Mouse (Mus musculus): Measurements from ENCODE around the gene Espnl. TPM values are rescaled to one million over a fixed set of nuclear protein-coding genes. Genes with fewer than 3 reads are reported as not detected.

Espnl gene
- polyA plus RNA-seq (2015; fragmentation: Nextera tagmentation; extraction: Ambion mirVana): 0.04 TPM in 2 replicates

DNA sequence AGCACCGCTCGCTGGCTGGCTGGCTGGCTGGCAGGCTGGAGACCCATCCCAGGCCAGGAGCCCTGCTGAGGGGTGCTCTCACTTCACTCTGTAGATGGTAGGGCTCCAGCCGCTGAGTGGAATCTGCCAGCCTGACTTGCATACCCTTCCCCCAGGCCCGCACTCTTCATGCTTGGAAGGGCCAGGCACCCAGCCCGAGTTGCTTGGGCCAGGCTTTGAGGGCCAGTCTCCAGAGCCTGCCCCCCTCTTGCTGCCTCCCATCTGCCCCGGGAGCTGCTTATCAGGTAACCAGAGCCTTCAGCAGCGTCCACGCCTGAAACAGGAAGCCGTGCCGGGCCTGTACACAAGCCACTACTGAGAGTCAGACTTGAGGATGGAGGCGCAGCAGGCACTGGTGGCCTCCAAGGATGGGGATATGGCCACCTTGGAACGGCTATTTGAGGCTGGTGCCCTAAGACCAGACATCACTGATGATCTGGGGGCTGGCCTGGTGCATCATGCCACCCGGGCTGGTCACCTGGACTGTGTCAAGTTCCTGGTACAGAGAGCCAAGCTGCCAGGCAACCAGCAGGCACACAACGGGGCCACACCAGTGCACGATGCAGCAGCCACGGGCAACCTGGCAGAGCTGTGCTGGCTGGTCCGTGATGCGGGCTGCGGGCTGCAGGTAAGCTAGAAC, at the start of gene Espnl:
Espnl (plus strand) TSS at position 316 of the 679 bp plus-strand sequence.
- Histone ChIP-seq H3K4me2 (replicated peaks) (no peak within 1 kb of the TSS), H3K27me3 (replicated peaks) (no peaks in the 10 kb centered on the region), H3K27ac (no peak within 1 kb of the TSS), H3K9ac (no peak within 1 kb of the TSS), H3K4me1 (replicated peaks) (0 out of 2 replicates have a peak, but pooled peaks cover 2% of the 10 kb centered on the region), H3K4me3 (replicated peaks) (no peak within 1 kb of the TSS), H3K9me3 (no peaks in the 10 kb centered on the region), H3K36me3 (no peaks in the 10 kb centered on the region)
- WGBS: 55% methylated on average over 19 of the region's 19 CpGs
- ATAC-seq: 0 out of 2 replicates have a peak, but pooled peaks have one; percentile 29

DNA sequence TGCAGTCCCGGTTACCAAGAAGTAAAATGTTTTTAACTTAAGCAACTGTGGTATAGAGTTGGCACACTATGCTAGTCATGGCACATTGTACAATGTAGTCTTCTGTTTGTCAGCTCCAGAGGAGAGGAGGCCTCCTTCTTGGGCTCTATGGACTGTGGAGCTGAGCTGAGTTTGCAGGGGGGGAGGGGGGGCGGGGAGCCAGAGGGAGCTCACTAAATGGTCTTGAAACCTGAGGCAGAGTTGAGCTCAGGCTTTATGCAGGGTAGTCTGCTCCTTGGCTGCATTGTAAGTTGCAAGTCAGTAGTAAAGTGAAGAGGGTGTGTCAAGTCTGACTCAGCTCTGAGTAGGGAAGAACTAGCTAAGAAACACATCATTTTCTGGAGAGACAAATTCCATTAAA, 49.6 kb upstream of the Espnl start:
- whole genome bisulfite sequencing: 66% methylated on average over 2 of the region's 2 CpGs

DNA sequence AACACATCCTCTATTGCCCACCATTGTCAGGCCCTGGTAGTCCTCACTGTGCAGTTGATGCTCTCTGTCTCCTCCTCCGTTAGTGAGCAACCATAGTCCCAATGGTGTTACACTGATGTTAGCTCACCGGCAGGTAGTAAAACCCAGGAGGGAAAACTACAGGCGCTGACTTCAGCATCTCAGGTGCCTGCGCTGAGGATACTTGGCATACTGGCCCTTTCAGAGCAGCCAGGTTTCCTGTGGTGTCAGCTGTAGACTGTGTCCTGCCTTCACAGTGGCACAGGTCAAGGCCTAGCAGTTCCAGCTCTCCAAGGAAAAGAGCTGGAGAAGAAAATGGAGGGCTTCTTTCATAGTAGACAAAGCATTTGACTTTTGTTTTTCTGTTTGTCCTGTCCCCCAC, 45.3 kb upstream of the Espnl start:
- Histone ChIP-seq H3K4me2 (replicated peaks) (no peak overlapping the region), H3K27me3 (replicated peaks) (no peaks in the 10 kb centered on the region), H3K9ac (no peak overlapping the region), H3K27ac (no peak overlapping the region), H3K9me3 (no peaks in the 10 kb centered on the region), H3K4me1 (replicated peaks) (no peaks in the 10 kb centered on the region), H3K36me3 (peaks cover 11% of the 10 kb centered on the region; the same call in 1 of the 2 replicates), H3K4me3 (replicated peaks) (no peak overlapping the region)
- WGBS: 94% methylated on average over 4 of the region's 4 CpGs
- no peak for ATAC-seq

More for the DNA sequence above, 49.6 kb upstream of the Espnl start:
- ATAC-seq: no peak
- H3K4me3 ChIP-seq (replicated peaks): no peak overlapping the region
- H3K27me3 ChIP-seq (replicated peaks): no peaks in the 10 kb centered on the region
- no peak overlapping the region for H3K4me2 ChIP-seq (replicated peaks)
- H3K27ac ChIP-seq: no peak overlapping the region
- peaks cover 11% of the 10 kb centered on the region; the same call in 1 of the 2 replicates for H3K36me3 ChIP-seq
- H3K9me3 ChIP-seq: no peaks in the 10 kb centered on the region
- no peaks in the 10 kb centered on the region for H3K4me1 ChIP-seq (replicated peaks)
- H3K9ac ChIP-seq: no peak overlapping the region

DNA sequence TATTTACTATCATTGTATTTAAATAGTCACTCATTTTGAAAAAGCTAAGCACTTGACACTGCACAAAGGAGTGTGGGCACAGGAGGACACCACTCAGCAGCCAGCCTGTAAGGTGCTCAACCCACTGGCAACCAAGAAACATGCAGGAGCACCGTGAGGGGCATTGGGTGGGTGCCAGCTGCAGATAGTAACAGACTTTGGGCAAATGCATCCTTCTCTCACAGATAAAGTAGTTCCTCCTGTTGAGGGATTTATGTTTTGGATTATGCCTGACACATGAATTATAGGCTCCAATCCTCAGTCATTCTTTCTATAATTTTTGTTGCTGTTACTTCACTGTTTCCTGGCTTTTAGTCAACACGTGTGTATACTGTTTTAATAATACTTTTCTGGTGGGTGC, 44.4 kb upstream of the Espnl start:
- ATAC-seq: no peak
- H3K9ac ChIP-seq: no peak overlapping the region
- no peak overlapping the region for H3K27ac ChIP-seq
- no peak overlapping the region for H3K4me3 ChIP-seq (replicated peaks)
- no peaks in the 10 kb centered on the region for H3K9me3 ChIP-seq
- no peaks in the 10 kb centered on the region for H3K4me1 ChIP-seq (replicated peaks)
- 89% methylated on average over 2 of the region's 2 CpGs for WGBS
- peaks cover 11% of the 10 kb centered on the region; the same call in 1 of the 2 replicates for H3K36me3 ChIP-seq
- H3K4me2 ChIP-seq (replicated peaks): no peak overlapping the region
- H3K27me3 ChIP-seq (replicated peaks): no peaks in the 10 kb centered on the region

DNA sequence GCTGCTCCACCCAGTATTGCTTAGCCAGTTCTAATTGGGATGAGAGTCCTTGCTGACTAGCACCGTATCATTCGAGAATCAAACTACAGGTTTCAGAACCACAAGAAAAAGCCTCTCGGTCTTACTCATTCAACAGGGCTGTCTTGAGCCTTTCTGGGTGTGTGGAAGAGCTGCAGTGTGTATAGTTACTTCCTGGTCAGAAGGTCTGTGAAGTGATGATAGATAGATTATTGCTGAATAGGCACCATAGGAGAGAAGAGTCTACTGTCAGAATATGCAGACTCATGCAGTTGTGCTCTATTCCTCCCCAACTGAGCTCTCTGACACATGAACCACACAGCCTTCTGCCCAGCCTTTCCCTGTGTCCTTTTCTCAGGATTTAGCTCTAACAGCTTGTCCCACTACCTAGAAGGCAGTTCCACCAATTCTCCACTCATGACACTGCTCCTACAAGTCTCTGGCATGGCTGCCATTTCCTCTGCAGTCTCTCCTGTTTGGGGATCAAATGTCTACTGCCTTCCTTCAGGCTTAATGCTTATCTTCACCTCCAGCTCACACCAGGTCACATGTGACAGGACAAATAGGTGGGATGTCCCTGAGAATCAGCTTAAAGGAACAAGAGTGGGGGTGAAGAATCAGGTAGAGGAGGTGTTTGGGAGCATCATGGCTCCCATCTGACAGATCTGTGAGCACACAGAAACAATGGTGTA, 43.3 kb upstream of the Espnl start:
- no peak overlapping the region for H3K9ac ChIP-seq
- H3K36me3 ChIP-seq: peaks cover 14% of the 10 kb centered on the region; the same call in 1 of the 2 replicates
- no peaks in the 10 kb centered on the region for H3K27me3 ChIP-seq (replicated peaks)
- H3K27ac ChIP-seq: no peak overlapping the region
- no peaks in the 10 kb centered on the region for H3K9me3 ChIP-seq
- no peak overlapping the region for H3K4me3 ChIP-seq (replicated peaks)
- no peaks in the 10 kb centered on the region for H3K4me1 ChIP-seq (replicated peaks)
- no peak for ATAC-seq
- H3K4me2 ChIP-seq (replicated peaks): no peak overlapping the region
- 98% methylated on average over 3 of the region's 3 CpGs for WGBS

DNA sequence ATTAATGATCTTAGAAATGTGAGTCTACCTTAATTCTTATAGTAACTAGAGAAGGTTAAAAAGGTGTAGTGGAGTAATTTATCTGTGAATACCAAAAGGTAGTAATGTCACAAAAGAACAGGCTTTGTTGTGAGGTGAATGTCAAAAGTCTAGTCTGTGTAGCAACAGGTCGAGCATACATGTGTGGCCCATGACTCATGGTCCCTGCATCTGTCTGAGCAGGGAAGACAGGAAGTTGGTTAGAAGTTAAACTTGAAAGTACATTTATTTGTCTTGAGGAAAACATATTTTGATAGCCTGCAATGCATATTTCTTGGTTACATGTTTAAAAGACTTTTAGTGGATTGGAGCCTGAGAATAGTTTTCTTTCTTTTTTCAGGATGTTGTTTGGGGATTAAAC, 42.7 kb upstream of the Espnl start:
- 72% methylated on average over 1 of the region's 1 CpGs for WGBS
- Histone ChIP-seq H3K4me2 (replicated peaks) (no peak overlapping the region), H3K9ac (no peak overlapping the region), H3K27ac (no peak overlapping the region), H3K9me3 (no peaks in the 10 kb centered on the region), H3K27me3 (replicated peaks) (no peaks in the 10 kb centered on the region), H3K4me3 (replicated peaks) (no peak overlapping the region), H3K4me1 (replicated peaks) (no peaks in the 10 kb centered on the region), H3K36me3 (peaks cover 14% of the 10 kb centered on the region; the same call in 1 of the 2 replicates)
- no peak for ATAC-seq

DNA sequence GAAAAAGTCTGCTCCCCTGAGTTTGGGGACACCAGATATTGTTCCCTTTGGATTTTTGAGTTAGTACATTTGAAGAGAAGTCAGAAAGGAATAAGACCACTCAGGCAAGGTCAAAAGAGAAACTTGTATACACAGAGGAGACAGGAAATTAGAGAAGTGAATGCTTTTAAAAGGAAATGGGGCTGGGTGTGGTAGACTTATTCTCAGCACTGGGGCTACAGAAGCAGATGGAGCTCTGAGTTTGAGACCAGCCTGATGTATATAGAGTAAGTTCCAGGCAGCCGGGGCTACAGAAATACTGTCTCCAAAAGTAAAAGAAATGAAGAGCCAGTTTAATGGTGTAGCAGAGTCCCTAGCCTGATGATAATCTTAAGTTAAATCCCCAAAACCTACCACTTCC, 39.3 kb upstream of the Espnl start:
- WGBS: 95% methylated on average over 1 of the region's 1 CpGs
- H3K27me3 ChIP-seq (replicated peaks): no peaks in the 10 kb centered on the region
- no peak for ATAC-seq
- H3K27ac ChIP-seq: no peak overlapping the region
- H3K9me3 ChIP-seq: no peaks in the 10 kb centered on the region
- peaks cover 7% of the 10 kb centered on the region for H3K36me3 ChIP-seq
- H3K4me3 ChIP-seq (replicated peaks): no peak overlapping the region
- no peaks in the 10 kb centered on the region for H3K4me1 ChIP-seq (replicated peaks)
- no peak overlapping the region for H3K9ac ChIP-seq
- no peak overlapping the region for H3K4me2 ChIP-seq (replicated peaks)

DNA sequence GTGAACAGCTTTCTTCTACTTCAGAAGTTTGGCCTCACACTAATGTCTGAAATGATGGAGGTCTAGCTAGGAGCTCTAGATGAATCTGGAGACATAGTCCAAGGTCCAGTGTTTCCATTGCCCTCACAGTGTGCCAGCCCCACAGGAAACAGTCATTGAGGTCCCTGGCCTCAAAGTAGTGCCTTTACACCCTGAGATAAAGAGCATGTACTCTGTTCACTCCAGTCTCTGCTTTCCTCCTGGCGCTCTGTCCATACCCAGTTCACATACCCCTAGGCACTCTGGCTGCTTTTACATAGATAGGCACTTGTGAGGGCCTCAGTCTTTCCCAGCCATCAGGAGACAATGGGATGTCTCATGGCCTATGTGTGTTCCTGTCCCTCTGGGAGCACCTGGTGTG, 32.5 kb upstream of the Espnl start:
- Histone ChIP-seq H3K4me1 (replicated peaks) (no peaks in the 10 kb centered on the region), H3K27me3 (replicated peaks) (no peaks in the 10 kb centered on the region), H3K27ac (no peak overlapping the region), H3K4me3 (replicated peaks) (no peak overlapping the region), H3K9ac (no peak overlapping the region), H3K36me3 (peaks cover 7% of the 10 kb centered on the region), H3K9me3 (no peaks in the 10 kb centered on the region), H3K4me2 (replicated peaks) (no peak overlapping the region)
- 96% methylated on average over 1 of the region's 1 CpGs for WGBS
- ATAC-seq: no peak

DNA sequence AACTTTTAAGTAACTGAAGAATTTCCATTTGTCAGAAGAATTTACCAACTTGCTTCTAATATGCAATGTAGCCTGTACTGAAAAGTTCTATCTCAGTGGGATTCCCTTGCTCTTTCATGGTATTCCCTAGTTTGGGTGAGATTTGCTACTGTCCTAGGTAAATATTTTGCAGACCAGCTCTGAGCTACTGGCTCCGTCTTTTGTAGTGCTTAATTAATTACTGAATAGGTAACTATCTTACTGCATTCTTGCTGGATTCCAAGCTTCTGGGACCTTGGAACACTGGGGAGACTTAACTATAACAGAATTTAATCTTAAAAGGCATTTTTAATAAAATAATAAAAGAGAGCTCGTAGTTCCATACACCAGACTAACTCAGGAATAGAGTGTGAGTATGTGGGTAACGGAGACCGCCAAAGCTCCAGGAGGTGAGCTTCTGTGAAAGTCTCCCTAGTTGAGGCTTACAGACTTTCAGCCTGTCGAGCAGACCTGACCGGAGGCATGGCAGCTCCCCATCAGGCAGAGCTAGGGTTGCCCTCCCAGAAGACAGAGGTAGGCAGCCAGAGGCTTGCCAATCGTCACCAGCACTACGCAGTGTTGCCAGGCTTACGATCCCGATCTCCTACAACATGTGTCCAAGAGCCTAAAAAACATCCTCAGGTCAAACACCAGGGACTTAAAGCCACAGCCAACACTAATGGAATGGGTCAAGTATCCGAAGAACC, 29.6 kb upstream of the Espnl start:
- H3K27me3 ChIP-seq (replicated peaks): no peaks in the 10 kb centered on the region
- no peak overlapping the region for H3K4me3 ChIP-seq (replicated peaks)
- H3K4me2 ChIP-seq (replicated peaks): no peak overlapping the region
- H3K36me3 ChIP-seq: 0 out of 2 replicates have a peak, but pooled peaks cover 3% of the 10 kb centered on the region
- no peak overlapping the region for H3K9ac ChIP-seq
- H3K27ac ChIP-seq: no peak overlapping the region
- no peaks in the 10 kb centered on the region for H3K4me1 ChIP-seq (replicated peaks)
- H3K9me3 ChIP-seq: no peaks in the 10 kb centered on the region
- 94% methylated on average over 11 of the region's 11 CpGs for WGBS
- no peak for ATAC-seq

DNA sequence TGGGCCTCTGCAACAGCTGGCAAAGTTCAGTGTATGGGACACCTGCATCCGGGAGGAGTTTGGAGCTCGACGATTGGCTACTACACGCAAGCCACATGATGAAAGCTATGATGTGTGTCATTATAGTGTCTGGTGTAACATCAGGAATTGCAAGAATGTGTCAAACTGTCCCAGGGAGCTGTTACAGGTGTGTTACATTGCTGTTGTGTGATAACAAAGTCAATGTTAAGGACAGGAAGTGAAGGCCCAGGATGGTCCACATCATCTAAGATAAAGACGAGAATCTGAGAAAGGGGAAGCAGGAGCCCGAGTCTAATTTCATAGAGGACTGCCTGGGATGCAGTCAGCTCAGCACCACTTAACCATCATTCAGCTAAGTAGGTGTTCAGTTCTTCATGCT, 26.3 kb upstream of the Espnl start:
- Histone ChIP-seq H3K9me3 (no peaks in the 10 kb centered on the region), H3K9ac (no peak overlapping the region), H3K4me1 (replicated peaks) (peaks cover 18% of the 10 kb centered on the region), H3K4me2 (replicated peaks) (no peak overlapping the region), H3K36me3 (0 out of 2 replicates have a peak, but pooled peaks cover 3% of the 10 kb centered on the region), H3K4me3 (replicated peaks) (no peak overlapping the region), H3K27ac (no peak overlapping the region), H3K27me3 (replicated peaks) (no peaks in the 10 kb centered on the region)
- no peak for ATAC-seq
- WGBS: 95% methylated on average over 6 of the region's 6 CpGs

DNA sequence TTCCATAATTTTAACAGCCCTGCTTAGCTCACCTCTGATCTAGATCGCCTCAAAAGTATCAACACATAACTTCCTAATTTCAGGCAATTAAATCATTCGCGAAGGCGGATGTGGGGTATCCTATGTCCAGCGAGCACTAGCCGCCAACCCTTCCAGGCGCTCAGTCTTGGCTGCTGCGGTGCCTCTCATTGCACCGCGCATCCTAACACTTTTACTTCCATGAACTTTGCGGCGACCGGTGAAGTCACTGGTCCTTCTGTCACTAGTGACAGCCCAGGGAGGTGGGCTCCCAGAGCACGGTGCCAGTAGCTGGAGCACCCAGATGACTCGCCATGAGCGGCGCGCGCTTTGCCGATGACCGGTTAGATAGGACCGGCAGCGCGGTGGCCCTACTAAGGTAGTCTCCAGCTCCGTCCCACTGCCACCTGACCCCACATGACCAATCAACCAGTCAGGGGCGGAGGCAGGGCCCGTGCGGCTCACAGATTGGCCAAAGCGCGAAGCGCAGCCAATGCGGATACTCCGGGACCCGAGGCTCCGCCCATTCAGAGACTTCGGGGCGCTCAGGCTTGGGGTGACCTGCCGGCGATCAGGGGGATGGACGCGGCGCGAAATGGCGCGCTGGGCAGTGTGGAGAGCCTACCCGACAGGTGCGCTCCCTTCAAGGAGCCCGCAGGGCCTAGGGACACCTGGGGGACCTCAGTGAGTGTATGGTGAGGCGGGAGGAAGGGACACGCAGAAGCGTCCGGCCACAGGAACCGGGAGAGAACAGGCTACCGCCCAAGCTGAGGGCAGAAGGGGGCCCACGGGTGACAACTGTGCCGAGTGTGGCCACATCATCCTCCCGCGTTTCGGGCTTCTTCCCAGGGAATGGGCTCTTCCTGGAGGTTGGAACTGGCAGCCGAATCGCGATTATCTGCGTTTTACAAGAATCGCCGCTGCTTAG, 23.8 kb upstream of the Espnl start, which contains the start of gene Scly:
Scly (plus strand) TSS at position 540 of the 946 bp plus-strand sequence.
- H3K4me1 ChIP-seq (replicated peaks): peaks cover 19% of the 10 kb centered on the region
- H3K9ac ChIP-seq: peak within 1 kb of the TSS; percentile 79
- H3K9me3 ChIP-seq: no peaks in the 10 kb centered on the region
- peak within 1 kb of the TSS; percentile 88 for H3K4me3 ChIP-seq (replicated peaks)
- H3K36me3 ChIP-seq: no peaks in the 10 kb centered on the region
- H3K27me3 ChIP-seq (replicated peaks): no peaks in the 10 kb centered on the region
- peak; percentile 99 for ATAC-seq
- under 1% methylated on average over 65 of the region's 65 CpGs for WGBS
- peak within 1 kb of the TSS; percentile 80 for H3K4me2 ChIP-seq (replicated peaks)
- H3K27ac ChIP-seq: peak within 1 kb of the TSS; percentile 58

All from intestine, embryonic 15.5 days (tissue).